Mouse (Mus musculus): ENCODE measurements around the gene Fryl. TPM values are rescaled to one million over a fixed set of nuclear protein-coding genes. Genes with fewer than 3 reads are reported as not detected.
A peak's percentile ranks its signal among the peaks of the same experiment; 100 is the strongest.

Gene Fryl
- total and polyA plus RNA-seq, 3 experiments, result 112 to 439 (median 147) TPM

DNA sequence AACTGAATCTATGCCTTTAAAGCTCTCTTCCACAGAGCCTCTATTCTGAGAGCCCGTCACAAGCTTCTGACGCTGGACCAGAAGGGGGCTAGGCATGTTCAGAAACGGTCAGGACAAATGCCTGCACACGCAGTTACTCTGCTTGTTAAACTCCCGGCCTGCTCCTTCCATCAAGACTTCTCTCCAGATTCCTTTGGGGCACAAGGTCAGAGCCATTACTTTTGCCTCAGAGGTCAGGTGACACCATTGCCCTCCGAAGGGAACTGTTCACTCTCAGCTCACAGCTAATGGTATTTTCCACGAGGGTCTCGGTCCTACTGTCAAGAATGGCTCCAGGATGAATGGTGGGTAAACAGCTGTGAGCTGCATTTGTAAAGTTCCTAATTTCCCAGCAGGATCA lies 164.2 kb downstream of the Fryl start:
- Histone ChIP-seq H3K36me3 (replicated peaks) (peaks cover 97% of the 10 kb centered on the region), H3K27me3 (ENCODE audit: insufficient read depth, low read length) (no peaks in the 10 kb centered on the region), H3K9me3 (replicated peaks) (no peaks in the 10 kb centered on the region), H3K4me3 (ENCODE audit: low read depth, low read length) (no peak overlapping the region), H3K4me1 (ENCODE audit: insufficient read depth, low read depth, low read length) (no peaks in the 10 kb centered on the region)
- ATAC-seq (ENCODE audit: extremely low read depth, insufficient number of reproducible peaks, low FRiP score, poor library complexity, severe bottlenecking) (no peak), DNase-seq (ENCODE audit: low spot score) (no peak)
- TF ChIP-seq GATA1 (IDR thresholded peaks at IDR 0.05; ENCODE audit: borderline replicate concordance, low read length) (no peak), TAL1 (conservative IDR thresholded peaks at IDR 0.05; ENCODE audit: low read depth, low read length) (no peak), CTCF (IDR thresholded peaks at IDR 0.05; ENCODE audit: low read depth, low read length) (no peak), POLR2AphosphoS5 (IDR thresholded peaks at IDR 0.05; ENCODE audit: insufficient replicate concordance, low read depth, low read length) (no peak), GATA2 (IDR thresholded peaks at IDR 0.05; ENCODE audit: borderline replicate concordance, low read depth, low read length) (no peak)

DNA sequence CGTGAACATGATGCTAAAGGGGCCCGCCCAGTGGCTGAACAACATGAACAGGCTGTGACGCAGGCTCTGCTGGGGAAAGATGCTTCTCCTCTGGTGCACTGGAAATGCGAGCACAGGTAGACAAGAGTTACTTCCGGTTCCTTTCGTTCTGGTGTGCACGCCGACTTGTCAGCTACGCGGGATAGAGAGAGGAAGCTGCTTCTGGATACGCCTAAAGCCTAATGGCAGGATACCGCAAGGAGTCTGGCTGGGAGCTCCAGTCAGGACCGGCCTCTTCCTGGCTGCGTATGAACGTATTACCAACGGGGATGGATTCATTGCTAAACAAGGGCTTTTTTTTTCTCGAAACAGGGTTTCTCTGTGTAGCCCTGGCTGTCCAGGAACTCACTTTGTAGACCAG lies 167.3 kb downstream of the Fryl start:
- DNase-seq (ENCODE audit: low spot score) (no peak), ATAC-seq (ENCODE audit: extremely low read depth, insufficient number of reproducible peaks, low FRiP score, poor library complexity, severe bottlenecking) (no peak)
- TF ChIP-seq TAL1 (conservative IDR thresholded peaks at IDR 0.05; ENCODE audit: low read depth, low read length) (no peak), GATA1 (IDR thresholded peaks at IDR 0.05; ENCODE audit: borderline replicate concordance, low read length) (no peak), CTCF (IDR thresholded peaks at IDR 0.05; ENCODE audit: low read depth, low read length) (no peak), POLR2AphosphoS5 (IDR thresholded peaks at IDR 0.05; ENCODE audit: insufficient replicate concordance, low read depth, low read length) (no peak), GATA2 (IDR thresholded peaks at IDR 0.05; ENCODE audit: borderline replicate concordance, low read depth, low read length) (no peak)
- H3K4me3 ChIP-seq (ENCODE audit: low read depth, low read length), result no peak overlapping the region
- H3K27me3 ChIP-seq (ENCODE audit: insufficient read depth, low read length), result no peaks in the 10 kb centered on the region
- H3K36me3 ChIP-seq (replicated peaks), result peaks cover 96% of the 10 kb centered on the region
- no peaks in the 10 kb centered on the region for H3K4me1 ChIP-seq (ENCODE audit: insufficient read depth, low read depth, low read length)
- no peaks in the 10 kb centered on the region for H3K9me3 ChIP-seq (replicated peaks)

DNA sequence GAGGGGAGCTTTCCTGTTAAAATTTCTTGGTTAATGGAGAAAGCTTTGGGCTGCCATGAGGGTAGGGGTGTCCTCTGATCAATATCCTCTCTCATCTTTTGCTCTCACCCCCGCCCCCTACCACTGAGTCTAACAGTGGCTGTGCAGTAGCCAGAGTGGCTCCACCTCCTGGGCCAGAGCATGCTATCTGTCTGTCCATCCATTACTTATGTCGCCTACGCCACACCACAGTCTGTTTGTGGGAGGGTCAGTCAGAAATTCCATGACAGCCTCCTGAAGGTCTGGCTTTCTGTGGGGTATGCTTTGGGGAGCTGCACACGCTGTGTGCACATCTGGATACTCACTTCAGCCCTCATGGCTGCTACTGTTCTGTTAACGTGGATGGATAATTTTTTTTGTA lies 174.9 kb downstream of the Fryl start:
- Histone ChIP-seq H3K36me3 (replicated peaks) (peaks cover 85% of the 10 kb centered on the region), H3K27me3 (ENCODE audit: insufficient read depth, low read length) (no peaks in the 10 kb centered on the region), H3K4me3 (ENCODE audit: low read depth, low read length) (no peak overlapping the region), H3K4me1 (ENCODE audit: insufficient read depth, low read depth, low read length) (no peaks in the 10 kb centered on the region), H3K9me3 (replicated peaks) (no peaks in the 10 kb centered on the region)
- ATAC-seq (ENCODE audit: extremely low read depth, insufficient number of reproducible peaks, low FRiP score, poor library complexity, severe bottlenecking), result no peak
- no peak for DNase-seq (ENCODE audit: low spot score)
- no peak for TF ChIP-seq GATA2 (IDR thresholded peaks at IDR 0.05; ENCODE audit: borderline replicate concordance, low read depth, low read length)
- no peak for TF ChIP-seq GATA1 (IDR thresholded peaks at IDR 0.05; ENCODE audit: borderline replicate concordance, low read length)
- no peak for TF ChIP-seq TAL1 (conservative IDR thresholded peaks at IDR 0.05; ENCODE audit: low read depth, low read length)
- TF ChIP-seq POLR2AphosphoS5 (IDR thresholded peaks at IDR 0.05; ENCODE audit: insufficient replicate concordance, low read depth, low read length), result no peak
- TF ChIP-seq CTCF (IDR thresholded peaks at IDR 0.05; ENCODE audit: low read depth, low read length), result no peak

DNA sequence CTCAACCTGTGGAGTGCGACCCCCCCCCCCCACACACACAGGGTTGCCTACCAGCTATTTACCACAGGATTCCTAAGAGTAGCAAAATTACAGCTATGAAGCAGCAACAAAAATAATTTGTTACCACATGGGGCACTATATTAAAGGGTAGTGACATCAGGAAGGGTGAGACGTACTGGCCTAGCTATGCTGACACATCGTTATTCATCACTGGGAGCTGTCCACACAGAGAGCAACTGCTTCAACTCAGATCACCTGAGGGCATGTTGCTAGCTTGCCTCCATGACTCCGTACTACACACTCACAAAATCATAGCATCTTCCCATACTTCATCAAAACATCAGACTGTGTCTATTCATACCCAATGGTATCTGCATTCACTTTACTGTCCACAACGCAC lies 176.6 kb downstream of the Fryl start:
- TF ChIP-seq POLR2AphosphoS5 (IDR thresholded peaks at IDR 0.05; ENCODE audit: insufficient replicate concordance, low read depth, low read length), result no peak
- no peak for TF ChIP-seq CTCF (IDR thresholded peaks at IDR 0.05; ENCODE audit: low read depth, low read length)
- TF ChIP-seq TAL1 (conservative IDR thresholded peaks at IDR 0.05; ENCODE audit: low read depth, low read length), result no peak
- no peak for TF ChIP-seq GATA1 (IDR thresholded peaks at IDR 0.05; ENCODE audit: borderline replicate concordance, low read length)
- TF ChIP-seq GATA2 (IDR thresholded peaks at IDR 0.05; ENCODE audit: borderline replicate concordance, low read depth, low read length), result no peak
- no peaks in the 10 kb centered on the region for H3K4me1 ChIP-seq (ENCODE audit: insufficient read depth, low read depth, low read length)
- no peaks in the 10 kb centered on the region for H3K27me3 ChIP-seq (ENCODE audit: insufficient read depth, low read length)
- DNase-seq (ENCODE audit: low spot score) (no peak), ATAC-seq (ENCODE audit: extremely low read depth, insufficient number of reproducible peaks, low FRiP score, poor library complexity, severe bottlenecking) (no peak)
- peaks cover 87% of the 10 kb centered on the region for H3K36me3 ChIP-seq (replicated peaks)
- no peaks in the 10 kb centered on the region for H3K9me3 ChIP-seq (replicated peaks)
- no peak overlapping the region for H3K4me3 ChIP-seq (ENCODE audit: low read depth, low read length)

DNA sequence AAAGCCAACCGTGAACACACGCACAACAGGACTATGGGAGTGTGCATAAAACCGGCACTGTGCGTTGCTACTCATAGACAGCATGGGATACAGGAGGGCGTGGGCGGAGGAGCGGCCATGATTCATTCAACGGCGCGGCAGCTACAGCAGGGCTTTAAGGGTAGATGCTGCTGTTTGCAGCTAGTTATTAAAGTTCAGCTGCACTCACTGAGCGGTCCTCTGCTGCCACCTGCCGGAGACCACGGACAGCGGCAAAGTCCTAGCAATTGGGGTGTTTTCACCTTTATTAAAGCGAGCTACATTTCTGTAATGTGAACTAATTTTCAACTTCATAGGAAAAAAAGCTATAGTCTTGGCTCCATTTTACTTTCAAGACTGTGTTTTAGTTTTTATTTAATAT lies 185.1 kb downstream of the Fryl start:
- ATAC-seq (ENCODE audit: extremely low read depth, insufficient number of reproducible peaks, low FRiP score, poor library complexity, severe bottlenecking), result peak; percentile 57
- Histone ChIP-seq H3K4me1 (ENCODE audit: insufficient read depth, low read depth, low read length) (peaks cover 3% of the 10 kb centered on the region), H3K27me3 (ENCODE audit: insufficient read depth, low read length) (no peaks in the 10 kb centered on the region), H3K9me3 (replicated peaks) (no peaks in the 10 kb centered on the region), H3K4me3 (ENCODE audit: low read depth, low read length) (no peak overlapping the region), H3K36me3 (replicated peaks) (peaks cover 94% of the 10 kb centered on the region)
- TF ChIP-seq GATA2 (IDR thresholded peaks at IDR 0.05; ENCODE audit: borderline replicate concordance, low read depth, low read length) (no peak), CTCF (IDR thresholded peaks at IDR 0.05; ENCODE audit: low read depth, low read length) (peak; percentile 74), GATA1 (IDR thresholded peaks at IDR 0.05; ENCODE audit: borderline replicate concordance, low read length) (no peak)
- DNase-seq (ENCODE audit: low spot score), result peak; percentile 72

- DNase-seq (ENCODE audit: low spot score) (no peak), ATAC-seq (ENCODE audit: extremely low read depth, insufficient number of reproducible peaks, low FRiP score, poor library complexity, severe bottlenecking) (no peak)
- no peak overlapping the region for H3K4me3 ChIP-seq (ENCODE audit: low read depth, low read length)
- H3K36me3 ChIP-seq (replicated peaks), result peaks cover 88% of the 10 kb centered on the region
- H3K4me1 ChIP-seq (ENCODE audit: insufficient read depth, low read depth, low read length), result peaks cover 3% of the 10 kb centered on the region
- H3K9me3 ChIP-seq (replicated peaks), result no peaks in the 10 kb centered on the region
- H3K27me3 ChIP-seq (ENCODE audit: insufficient read depth, low read length), result no peaks in the 10 kb centered on the region
- TF ChIP-seq TAL1 (conservative IDR thresholded peaks at IDR 0.05; ENCODE audit: low read depth, low read length) (no peak), POLR2AphosphoS5 (IDR thresholded peaks at IDR 0.05; ENCODE audit: insufficient replicate concordance, low read depth, low read length) (no peak), CTCF (IDR thresholded peaks at IDR 0.05; ENCODE audit: low read depth, low read length) (no peak), GATA1 (IDR thresholded peaks at IDR 0.05; ENCODE audit: borderline replicate concordance, low read length) (no peak), GATA2 (IDR thresholded peaks at IDR 0.05; ENCODE audit: borderline replicate concordance, low read depth, low read length) (no peak)
These were observed 189.5 kb downstream of the Fryl start for GRCm38 (mm10) chr5:73066946-73067345.

All from G1E (cell line).